Mouse (Mus musculus) limb, embryonic 10.5 days (tissue): ENCODE data around the gene Sema5a. TPM values are rescaled to one million over a fixed set of nuclear protein-coding genes. Genes with fewer than 3 reads are reported as not detected.
"Not testable (repeated sequence)": the region's sequence is repeated elsewhere in the genome, so short reads cannot be mapped to it uniquely, and the experiment has no call there.

Source experiments
- DNase-seq: peaks from one replicate; pipeline ENCODE4 v3.0.0-alpha.2; 2017; ENCODE audit warnings: low spot score
- H3K27ac ChIP-seq: fragments of 300-500 bp; sonication (generic); 2 replicates; pipeline ENCODE4 v1.5.1; 2016; ENCODE audit warnings: mild to moderate bottlenecking
- H3K27me3 ChIP-seq: fragments of 300-500 bp; sonication (generic); 2 replicates; pipeline ENCODE4 v1.6.1; 2016; ENCODE audit warnings: low read depth, mild to moderate bottlenecking; ENCODE audit not compliant: poor library complexity, severe bottlenecking
- H3K36me3 ChIP-seq: fragments of 300-500 bp; sonication (generic); 2 replicates; pipeline ENCODE4 v1.6.1; 2016; ENCODE audit warnings: mild to moderate bottlenecking, moderate library complexity
- H3K4me1 ChIP-seq: fragments of 300-500 bp; sonication (generic); 2 replicates; pipeline ENCODE4 v1.6.1; 2016
- H3K4me3 ChIP-seq: fragments of 300-500 bp; sonication (generic); 2 replicates; pipeline ENCODE4 v1.5.1; 2016; ENCODE audit warnings: mild to moderate bottlenecking, moderate library complexity
- H3K9me3 ChIP-seq: fragments of 300-500 bp; sonication (generic); replicated peaks from 2 replicates; pipeline ENCODE4 v1.6.1; 2016; ENCODE audit warnings: mild to moderate bottlenecking
- WGBS: fragments of 180-500 bp; shearing (Covaris S2); methylation state at CpG from one replicate; pipeline ENCODE4 v1.1.7; 2016; 5-methylcytosine and 5-hydroxymethylcytosine counted together
- polyA plus RNA-seq: library from polyadenylated mRNA; unstranded; fragments of >200 nt; fragmentation: Nextera tagmentation; extraction: Ambion mirVana; gene quantifications from 2 replicates; pipeline ENCODE4 v1.2.1, GENCODE M21; 2016

Gene Sema5a
- polyA plus RNA-seq = 19.5 and 22.6 TPM in 2 replicates

GRCm38 (mm10) chr15:32244344-32244955 lies at the start of gene Sema5a:
Gene Sema5a, plus strand, starts transcription at chr15:32244810.
- under 1% methylated on average over 43 of the region's 45 CpGs for WGBS
- Histone ChIP-seq H3K36me3 (peaks cover 15% of the 10 kb centered on the region), H3K4me3 (peak within 1 kb of the TSS; percentile 86), H3K4me1 (peaks cover 33% of the 10 kb centered on the region), H3K27ac (peak within 1 kb of the TSS; percentile 91), H3K9me3 (no peaks in the 10 kb centered on the region), H3K27me3 (no peaks in the 10 kb centered on the region)
- DNase-seq = peak; percentile 89

- Histone ChIP-seq H3K4me3 (no peak overlapping the region), H3K9me3 (no peaks in the 10 kb centered on the region), H3K27ac (no peak overlapping the region), H3K27me3 (no peaks in the 10 kb centered on the region), H3K4me1 (peaks cover 16% of the 10 kb centered on the region), H3K36me3 (no peaks in the 10 kb centered on the region)
- DNase-seq = no peak
- 81% methylated on average over 9 of the region's 9 CpGs for WGBS
Measured at GRCm38 (mm10) chr15:32198076-32198475, 46.5 kb upstream of the Sema5a start.

GRCm38 (mm10) chr15:32198561-32198960 lies 46.0 kb upstream of the Sema5a start:
- Histone ChIP-seq H3K27ac (peak overlapping the region; percentile 51; the same call in 1 of the 2 replicates), H3K4me1 (peaks cover 16% of the 10 kb centered on the region), H3K4me3 (no peak overlapping the region), H3K9me3 (no peaks in the 10 kb centered on the region), H3K27me3 (no peaks in the 10 kb centered on the region), H3K36me3 (no peaks in the 10 kb centered on the region)
- no peak for DNase-seq
- WGBS = 34% methylated on average over 5 of the region's 5 CpGs

GRCm38 (mm10) chr15:32203242-32203641 lies 41.4 kb upstream of the Sema5a start:
- WGBS = 86% methylated on average over 5 of the region's 5 CpGs
- Histone ChIP-seq H3K4me1 (peaks cover 9% of the 10 kb centered on the region), H3K27ac (no peak overlapping the region), H3K36me3 (no peaks in the 10 kb centered on the region), H3K27me3 (no peaks in the 10 kb centered on the region), H3K9me3 (no peaks in the 10 kb centered on the region), H3K4me3 (no peak overlapping the region)
- DNase-seq = no peak

GRCm38 (mm10) chr15:32204908-32205307 lies 39.7 kb upstream of the Sema5a start:
- Histone ChIP-seq H3K36me3 (no peaks in the 10 kb centered on the region), H3K4me1 (no peaks in the 10 kb centered on the region), H3K27ac (no peak overlapping the region), H3K4me3 (no peak overlapping the region), H3K9me3 (no peaks in the 10 kb centered on the region), H3K27me3 (no peaks in the 10 kb centered on the region)
- no peak for DNase-seq
- WGBS = 95% methylated on average over 10 of the region's 10 CpGs

- not testable (repeated sequence) for H3K4me1 ChIP-seq, H3K36me3 ChIP-seq, H3K27ac ChIP-seq, DNase-seq, H3K4me3 ChIP-seq, H3K9me3 ChIP-seq, H3K27me3 ChIP-seq
- 92% methylated on average over 10 of the region's 10 CpGs for WGBS
Measured at GRCm38 (mm10) chr15:32214687-32215086, 29.9 kb upstream of the Sema5a start.

GRCm38 (mm10) chr15:32223028-32223427 lies 21.6 kb upstream of the Sema5a start:
- H3K4me3 ChIP-seq = no peak overlapping the region
- H3K27me3 ChIP-seq = no peaks in the 10 kb centered on the region
- no peaks in the 10 kb centered on the region for H3K4me1 ChIP-seq
- no peak overlapping the region for H3K27ac ChIP-seq
- no peaks in the 10 kb centered on the region for H3K36me3 ChIP-seq
- no peak for DNase-seq
- whole genome bisulfite sequencing = 92% methylated on average over 7 of the region's 7 CpGs
- no peaks in the 10 kb centered on the region for H3K9me3 ChIP-seq

- Histone ChIP-seq H3K4me1 (no peaks in the 10 kb centered on the region), H3K27me3 (no peaks in the 10 kb centered on the region), H3K9me3 (no peaks in the 10 kb centered on the region), H3K4me3 (no peak overlapping the region), H3K36me3 (no peaks in the 10 kb centered on the region), H3K27ac (no peak overlapping the region)
- no peak for DNase-seq
- 94% methylated on average over 3 of the region's 3 CpGs for WGBS
Measured at GRCm38 (mm10) chr15:32225394-32225793, 19.2 kb upstream of the Sema5a start.

GRCm38 (mm10) chr15:32226381-32226780 lies 18.2 kb upstream of the Sema5a start:
- no peaks in the 10 kb centered on the region for H3K4me1 ChIP-seq
- no peaks in the 10 kb centered on the region for H3K27me3 ChIP-seq
- DNase-seq = no peak
- H3K4me3 ChIP-seq = no peak overlapping the region
- H3K9me3 ChIP-seq = no peaks in the 10 kb centered on the region
- H3K27ac ChIP-seq = no peak overlapping the region
- H3K36me3 ChIP-seq = no peaks in the 10 kb centered on the region
- WGBS = 87% methylated on average over 6 of the region's 6 CpGs

- Histone ChIP-seq H3K27ac (no peak overlapping the region), H3K4me1 (no peaks in the 10 kb centered on the region), H3K36me3 (no peaks in the 10 kb centered on the region), H3K4me3 (no peak overlapping the region), H3K27me3 (no peaks in the 10 kb centered on the region), H3K9me3 (no peaks in the 10 kb centered on the region)
- 94% methylated on average over 7 of the region's 7 CpGs for WGBS
- no peak for DNase-seq
Measured at GRCm38 (mm10) chr15:32226888-32227395, 17.7 kb upstream of the Sema5a start.

GRCm38 (mm10) chr15:32230066-32230465 lies 14.5 kb upstream of the Sema5a start:
- H3K27me3 ChIP-seq = no peaks in the 10 kb centered on the region
- H3K4me3 ChIP-seq = no peak overlapping the region
- no peaks in the 10 kb centered on the region for H3K36me3 ChIP-seq
- H3K9me3 ChIP-seq = no peaks in the 10 kb centered on the region
- WGBS = 91% methylated on average over 2 of the region's 2 CpGs
- H3K4me1 ChIP-seq = no peaks in the 10 kb centered on the region
- DNase-seq = no peak
- no peak overlapping the region for H3K27ac ChIP-seq

GRCm38 (mm10) chr15:32232189-32232588 lies 12.4 kb upstream of the Sema5a start:
- 96% methylated on average over 3 of the region's 3 CpGs for WGBS
- no peak overlapping the region for H3K4me3 ChIP-seq

GRCm38 (mm10) chr15:32232666-32233141 lies 11.9 kb upstream of the Sema5a start:
- DNase-seq = not testable (repeated sequence)
- WGBS = 13% methylated on average over 8 of the region's 8 CpGs

More at GRCm38 (mm10) chr15:32232189-32232588, 12.4 kb upstream of the Sema5a start:
- no peaks in the 10 kb centered on the region for H3K9me3 ChIP-seq
- H3K27me3 ChIP-seq = no peaks in the 10 kb centered on the region
- H3K27ac ChIP-seq = no peak overlapping the region
- no peak for DNase-seq
- no peaks in the 10 kb centered on the region for H3K4me1 ChIP-seq
- H3K36me3 ChIP-seq = no peaks in the 10 kb centered on the region

More at GRCm38 (mm10) chr15:32232666-32233141, 11.9 kb upstream of the Sema5a start:
- not testable (repeated sequence) for H3K9me3 ChIP-seq, H3K36me3 ChIP-seq, H3K27ac ChIP-seq, H3K4me1 ChIP-seq, H3K27me3 ChIP-seq, H3K4me3 ChIP-seq
